Mouse (Mus musculus) kidney, embryonic 14.5 days (tissue): Measurements from ENCODE around the gene Snapc3. TPM values are rescaled to one million over a fixed set of nuclear protein-coding genes. Genes with fewer than 3 reads are reported as not detected.
A peak's percentile ranks its signal among the peaks of the same experiment; 100 is the strongest.

Experiments used
- ATAC-seq: fragments of 200-750 bp; cut with Nextera tagmentation; 2 replicates; pipeline ENCODE4 v1.8.0; 2017; ENCODE audit warnings: moderate number of reproducible peaks, mild to moderate bottlenecking, moderate TSS enrichment, moderate library complexity; ENCODE audit not compliant: low FRiP score, low TSS enrichment
- H3K27ac ChIP-seq: fragments of 300-500 bp; sonication (generic); 2 replicates; pipeline ENCODE4 v1.5.1; 2014; ENCODE audit warnings: low read depth, mild to moderate bottlenecking, low read length, moderate library complexity, mixed read lengths
- H3K27me3 ChIP-seq: fragments of 300-500 bp; sonication (generic); 2 replicates; pipeline ENCODE4 v1.6.1; 2014; ENCODE audit warnings: mild to moderate bottlenecking, low read length; ENCODE audit not compliant: control insufficient read depth, insufficient read depth
- H3K36me3 ChIP-seq: fragments of 300-500 bp; sonication (generic); 2 replicates; pipeline ENCODE4 v1.6.1; 2014; ENCODE audit warnings: low read length, mixed read lengths; ENCODE audit not compliant: control insufficient read depth, insufficient read depth
- H3K4me1 ChIP-seq: fragments of 300-500 bp; sonication (generic); 2 replicates; pipeline ENCODE4 v1.6.1; 2014; ENCODE audit warnings: low read length, mixed read lengths; ENCODE audit not compliant: control insufficient read depth, insufficient read depth
- H3K4me2 ChIP-seq: fragments of 300-500 bp; sonication (generic); replicated peaks from 2 replicates; pipeline ENCODE4 v1.6.1; 2014; ENCODE audit warnings: low read depth, mild to moderate bottlenecking, low read length
- H3K4me3 ChIP-seq: fragments of 300-500 bp; sonication (generic); 2 replicates; pipeline ENCODE4 v1.5.1; 2014; ENCODE audit warnings: mild to moderate bottlenecking, low read length
- H3K9ac ChIP-seq: fragments of 300-500 bp; sonication (generic); 2 replicates; pipeline ENCODE4 v1.6.1; 2014; ENCODE audit warnings: low read depth, mild to moderate bottlenecking, low read length, moderate library complexity
- H3K9me3 ChIP-seq: fragments of 300-500 bp; sonication (generic); 2 replicates; pipeline ENCODE4 v1.6.1; 2016; ENCODE audit warnings: low read length; ENCODE audit not compliant: control insufficient read depth
- WGBS: fragments of 180-500 bp; shearing (Covaris S2); extraction: QIAGEN DNeasy Blood & Tissue Kit; methylation state at CpG from one replicate; pipeline ENCODE4 v1.1.7; 2014; 5-methylcytosine and 5-hydroxymethylcytosine counted together
- polyA plus RNA-seq: library from polyadenylated mRNA; unstranded; fragments of >200 nt; fragmentation: Nextera tagmentation; extraction: Ambion mirVana; gene quantifications from 2 replicates; pipeline ENCODE4 v1.2.1, GENCODE M21; 2014

Snapc3 gene
- polyA plus RNA-seq: 45.0 and 51.3 TPM in 2 replicates

DNA sequence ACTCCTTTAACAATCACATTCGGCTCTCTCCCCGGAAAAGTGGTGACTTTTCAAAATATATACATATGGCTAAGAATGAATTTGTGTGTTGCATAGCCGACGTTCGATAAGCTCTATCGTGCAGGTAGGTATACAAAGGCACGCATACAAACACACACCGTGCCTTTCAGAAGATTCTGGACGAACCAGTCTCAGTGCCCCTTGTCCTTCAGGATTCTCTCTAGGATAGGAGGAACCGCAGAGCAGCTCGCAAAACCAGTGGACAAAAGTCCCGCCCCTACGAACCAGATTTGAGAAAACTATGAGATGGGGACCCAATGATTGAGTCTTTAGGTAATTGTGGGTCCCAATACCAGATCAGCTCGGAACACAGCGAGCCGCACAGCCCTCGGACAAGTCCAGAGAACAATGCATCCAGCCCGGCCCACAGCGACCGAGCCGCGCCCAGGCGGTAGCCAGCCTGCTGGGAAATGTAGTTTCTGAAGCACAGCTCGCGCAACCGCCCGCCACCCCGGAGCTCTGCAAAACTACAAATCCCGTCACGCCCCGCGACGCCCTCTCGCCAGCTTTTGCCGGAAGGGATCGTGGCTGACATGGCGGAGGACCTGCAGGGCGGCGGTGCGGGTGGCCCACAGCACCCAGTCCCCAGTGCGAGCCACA is at the start of gene Snapc3:
Gene Snapc3, plus strand, starts transcription at position 565 of the 660 bp plus-strand sequence.
- Histone ChIP-seq H3K9ac (peak within 1 kb of the TSS; percentile 72), H3K4me3 (peak within 1 kb of the TSS; percentile 64), H3K9me3 (no peaks in the 10 kb centered on the region), H3K4me2 (peak within 1 kb of the TSS; percentile 51), H3K36me3 (peaks cover 8% of the 10 kb centered on the region; the same call in 1 of the 2 replicates), H3K27ac (peak within 1 kb of the TSS; percentile 76), H3K4me1 (0 out of 2 replicates have a peak, but pooled peaks cover 2% of the 10 kb centered on the region), H3K27me3 (no peaks in the 10 kb centered on the region)
- 1% methylated on average over 41 of the region's 41 CpGs for WGBS
- ATAC-seq: peak; percentile 99

DNA sequence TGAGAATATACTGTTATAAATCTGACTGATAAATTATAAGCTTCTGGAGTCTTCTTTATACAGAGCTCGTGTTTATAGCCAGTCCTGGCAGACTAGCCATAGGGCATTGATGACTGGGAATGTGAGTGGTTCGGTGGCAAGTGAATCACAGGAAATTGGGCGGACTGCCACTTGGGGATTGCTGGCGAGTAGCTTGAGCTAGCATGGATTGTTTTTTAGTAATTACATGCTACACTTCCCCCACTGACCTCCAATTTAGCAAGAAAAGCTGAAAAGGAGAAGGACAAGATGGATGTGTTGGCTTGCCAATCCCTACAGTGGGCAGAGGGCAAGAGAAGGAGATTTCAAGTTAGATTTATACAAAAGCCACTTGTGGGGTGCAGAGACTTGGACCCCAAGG is 44.1 kb upstream of the Snapc3 start:
- 60% methylated on average over 4 of the region's 4 CpGs for WGBS
- Histone ChIP-seq H3K9ac (no peak overlapping the region), H3K4me3 (no peak overlapping the region), H3K9me3 (no peaks in the 10 kb centered on the region), H3K27me3 (no peaks in the 10 kb centered on the region), H3K4me1 (no peaks in the 10 kb centered on the region), H3K36me3 (no peaks in the 10 kb centered on the region), H3K4me2 (no peak overlapping the region), H3K27ac (no peak overlapping the region)
- ATAC-seq: no peak

DNA sequence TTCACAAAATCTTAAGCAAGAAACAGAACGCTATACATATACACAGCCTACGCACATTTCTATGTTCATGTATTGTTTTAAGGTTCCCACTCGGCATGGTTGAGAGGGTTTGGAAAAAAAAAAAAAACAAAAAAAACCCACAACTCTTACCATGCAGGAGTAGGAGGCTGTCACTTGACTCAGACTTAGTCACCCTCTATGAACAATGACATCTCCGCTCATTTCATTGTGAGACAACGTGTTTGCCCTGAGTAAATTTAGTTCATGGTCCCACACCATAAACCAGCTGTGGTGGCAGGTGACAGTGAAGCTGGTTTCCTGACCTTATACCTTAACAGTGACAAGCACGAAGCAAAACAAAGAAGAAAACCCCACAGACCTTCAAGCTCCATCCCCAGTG is 41.9 kb upstream of the Snapc3 start:
- 60% methylated on average over 6 of the region's 6 CpGs for WGBS
- H3K9ac ChIP-seq: no peak overlapping the region
- no peak overlapping the region for H3K27ac ChIP-seq
- H3K36me3 ChIP-seq: no peaks in the 10 kb centered on the region
- no peaks in the 10 kb centered on the region for H3K9me3 ChIP-seq
- H3K4me3 ChIP-seq: no peak overlapping the region
- no peak for ATAC-seq
- no peaks in the 10 kb centered on the region for H3K27me3 ChIP-seq
- H3K4me1 ChIP-seq: no peaks in the 10 kb centered on the region
- no peak overlapping the region for H3K4me2 ChIP-seq

DNA sequence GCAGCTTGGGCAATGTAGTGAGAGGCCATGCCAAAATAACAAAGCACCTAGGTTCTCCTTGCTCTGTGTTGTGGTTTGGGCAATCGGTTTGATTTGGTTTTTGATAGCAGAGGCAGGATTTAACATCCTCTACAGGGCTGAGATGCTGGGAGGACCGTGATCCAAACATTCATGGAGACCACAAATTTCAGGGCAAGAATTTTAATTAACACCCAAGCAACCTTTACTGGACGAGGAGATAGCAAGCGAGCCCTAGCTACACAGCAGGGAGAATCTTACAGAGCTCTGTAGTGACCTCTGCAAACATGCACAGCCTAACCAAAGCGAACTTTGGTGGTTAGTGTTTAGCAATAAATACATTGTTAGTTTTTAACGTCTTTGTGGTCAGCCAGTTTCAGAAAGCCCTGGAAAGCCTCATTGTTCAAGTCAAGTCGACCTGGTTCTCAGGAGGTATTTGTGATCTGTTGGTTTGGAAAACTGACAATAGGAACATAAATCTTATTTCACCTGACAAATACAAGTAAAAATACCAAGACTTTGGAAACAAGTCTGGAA is 41.0 kb upstream of the Snapc3 start:
- no peak for ATAC-seq
- Histone ChIP-seq H3K4me3 (no peak overlapping the region), H3K9me3 (no peaks in the 10 kb centered on the region), H3K4me2 (no peak overlapping the region), H3K36me3 (no peaks in the 10 kb centered on the region), H3K4me1 (no peaks in the 10 kb centered on the region), H3K27ac (no peak overlapping the region), H3K9ac (no peak overlapping the region), H3K27me3 (no peaks in the 10 kb centered on the region)
- WGBS: 77% methylated on average over 7 of the region's 7 CpGs

DNA sequence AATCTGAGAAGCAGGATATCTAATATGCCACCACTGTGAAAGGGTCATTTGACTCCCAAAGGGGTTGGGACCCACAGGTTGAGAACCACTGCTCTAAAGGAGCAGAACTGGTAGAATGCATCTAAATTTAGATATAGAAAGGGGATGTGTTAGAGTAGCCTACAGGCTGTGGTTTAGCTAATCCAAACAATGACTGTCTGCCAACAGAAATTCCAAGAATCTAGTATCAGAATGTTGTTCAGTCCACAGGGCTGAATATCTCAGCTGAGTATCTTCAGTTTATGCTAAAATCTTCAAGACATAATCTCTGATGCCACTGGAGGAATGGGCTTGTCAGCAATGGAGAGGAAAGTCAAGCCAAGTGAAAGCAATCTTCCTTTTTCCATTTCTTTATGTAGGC is 38.5 kb upstream of the Snapc3 start:
- no peaks in the 10 kb centered on the region for H3K9me3 ChIP-seq
- H3K36me3 ChIP-seq: no peaks in the 10 kb centered on the region
- no peak for ATAC-seq
- H3K4me2 ChIP-seq: no peak overlapping the region
- H3K27ac ChIP-seq: no peak overlapping the region
- no peak overlapping the region for H3K4me3 ChIP-seq
- H3K9ac ChIP-seq: no peak overlapping the region
- no peaks in the 10 kb centered on the region for H3K4me1 ChIP-seq
- H3K27me3 ChIP-seq: no peaks in the 10 kb centered on the region

DNA sequence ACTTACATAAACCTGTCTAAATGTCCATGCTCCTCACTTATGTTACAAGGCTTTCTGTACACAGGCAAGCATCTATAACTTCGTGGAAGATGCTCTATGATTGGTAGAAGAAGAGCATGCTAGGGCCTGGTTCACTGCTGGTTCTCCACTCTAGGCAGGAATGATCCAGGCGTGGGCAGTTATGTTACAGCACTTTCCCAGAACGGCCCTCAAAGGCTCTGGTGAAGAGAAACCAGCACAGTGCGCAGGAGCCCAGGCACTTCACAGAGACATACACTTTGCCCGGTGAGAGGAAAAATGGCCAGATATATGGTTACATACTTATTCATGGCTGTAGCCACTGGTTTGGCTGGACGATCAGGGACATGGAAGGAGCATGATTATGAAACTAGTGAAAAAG is 37.8 kb upstream of the Snapc3 start:
- no peaks in the 10 kb centered on the region for H3K9me3 ChIP-seq
- WGBS: 90% methylated on average over 6 of the region's 6 CpGs

DNA sequence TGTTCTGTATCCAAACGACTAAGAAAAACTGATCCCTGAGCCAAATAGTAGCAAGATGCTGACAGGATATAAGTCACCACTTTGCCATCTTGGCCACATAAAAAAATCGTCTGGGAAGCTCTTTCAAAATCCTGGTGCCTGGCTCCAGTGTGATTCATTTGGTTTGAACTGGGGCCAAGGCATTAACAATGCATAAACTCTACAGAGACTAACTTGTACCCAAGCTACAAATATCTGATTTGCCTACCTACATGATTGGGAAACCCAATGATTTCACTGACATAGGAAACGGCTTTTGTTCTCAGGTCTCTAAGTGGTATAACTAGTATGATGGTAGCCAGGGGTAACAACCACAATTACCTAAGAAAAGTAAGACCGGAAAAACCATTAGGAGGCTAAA is 37.3 kb upstream of the Snapc3 start:
- no peak for ATAC-seq
- Histone ChIP-seq H3K36me3 (no peaks in the 10 kb centered on the region), H3K4me1 (no peaks in the 10 kb centered on the region), H3K9ac (no peak overlapping the region), H3K4me3 (no peak overlapping the region), H3K4me2 (no peak overlapping the region), H3K9me3 (no peaks in the 10 kb centered on the region), H3K27ac (no peak overlapping the region), H3K27me3 (no peaks in the 10 kb centered on the region)
- WGBS: 80% methylated on average over 4 of the region's 4 CpGs

More for the DNA sequence above, 37.8 kb upstream of the Snapc3 start:
- H3K36me3 ChIP-seq: no peaks in the 10 kb centered on the region
- H3K4me1 ChIP-seq: no peaks in the 10 kb centered on the region
- no peak for ATAC-seq
- H3K4me2 ChIP-seq: no peak overlapping the region
- H3K27me3 ChIP-seq: no peaks in the 10 kb centered on the region
- no peak overlapping the region for H3K9ac ChIP-seq
- H3K27ac ChIP-seq: no peak overlapping the region
- H3K4me3 ChIP-seq: no peak overlapping the region

DNA sequence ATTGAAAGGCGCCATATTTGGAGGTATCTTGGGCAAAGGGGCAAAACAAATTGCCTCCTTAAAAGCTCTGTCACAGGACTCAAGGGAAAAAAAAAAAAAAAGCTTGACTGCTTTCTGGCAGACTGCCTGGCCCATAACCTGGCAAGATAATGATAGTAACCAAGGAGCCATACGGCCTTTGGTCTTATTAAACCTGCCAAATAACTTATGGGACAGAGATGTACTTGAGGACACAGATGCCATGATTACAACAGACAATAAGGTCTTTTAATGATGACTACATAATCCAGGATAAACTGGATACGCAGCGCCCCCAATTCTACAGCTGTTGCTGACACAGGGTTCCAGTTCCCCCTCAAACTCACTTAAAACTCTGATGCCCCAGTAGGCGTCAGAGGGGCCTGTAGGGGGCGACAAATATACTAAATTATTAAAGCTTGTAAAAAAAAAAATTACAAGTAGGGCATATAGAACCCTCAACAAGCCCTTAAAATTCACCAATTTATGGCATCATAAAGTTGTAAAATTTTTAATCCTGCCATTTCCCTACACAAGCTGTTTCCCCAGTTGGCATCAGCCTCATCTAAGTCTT is 33.5 kb upstream of the Snapc3 start:
- no peaks in the 10 kb centered on the region for H3K9me3 ChIP-seq

DNA sequence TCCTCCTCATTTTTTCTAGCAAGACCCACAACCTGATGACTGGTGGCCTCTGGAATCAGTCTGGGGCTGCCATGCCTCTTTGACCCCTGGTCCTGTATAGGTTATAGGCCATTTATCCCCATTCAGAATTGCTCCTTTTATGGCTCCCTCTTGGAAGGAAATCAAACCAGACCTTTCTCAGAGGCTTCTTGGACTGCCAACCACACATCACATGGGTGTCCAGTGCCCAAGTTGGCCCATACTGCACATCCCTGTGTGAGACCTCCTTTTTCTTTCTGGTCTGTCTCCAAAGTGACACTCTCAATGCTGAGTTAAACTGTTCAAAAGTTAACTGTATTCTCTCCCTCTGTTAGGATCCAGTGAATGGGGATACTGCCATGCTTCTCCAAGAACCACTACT is 32.4 kb upstream of the Snapc3 start:
- ATAC-seq: no peak
- H3K4me2 ChIP-seq: no peak overlapping the region
- no peaks in the 10 kb centered on the region for H3K4me1 ChIP-seq
- H3K27me3 ChIP-seq: no peaks in the 10 kb centered on the region
- H3K9ac ChIP-seq: no peak overlapping the region
- no peak overlapping the region for H3K27ac ChIP-seq
- no peaks in the 10 kb centered on the region for H3K36me3 ChIP-seq
- H3K4me3 ChIP-seq: no peak overlapping the region
- no peaks in the 10 kb centered on the region for H3K9me3 ChIP-seq

More for the DNA sequence above, 33.5 kb upstream of the Snapc3 start:
- no peak overlapping the region for H3K4me2 ChIP-seq
- H3K9ac ChIP-seq: no peak overlapping the region
- no peak for ATAC-seq
- H3K4me1 ChIP-seq: no peaks in the 10 kb centered on the region
- H3K36me3 ChIP-seq: no peaks in the 10 kb centered on the region
- H3K27me3 ChIP-seq: no peaks in the 10 kb centered on the region
- WGBS: 65% methylated on average over 6 of the region's 6 CpGs
- no peak overlapping the region for H3K4me3 ChIP-seq
- no peak overlapping the region for H3K27ac ChIP-seq
